Comparison of ENCODE assay signal across 9 mouse cellular contexts in the genomic region with DNA sequence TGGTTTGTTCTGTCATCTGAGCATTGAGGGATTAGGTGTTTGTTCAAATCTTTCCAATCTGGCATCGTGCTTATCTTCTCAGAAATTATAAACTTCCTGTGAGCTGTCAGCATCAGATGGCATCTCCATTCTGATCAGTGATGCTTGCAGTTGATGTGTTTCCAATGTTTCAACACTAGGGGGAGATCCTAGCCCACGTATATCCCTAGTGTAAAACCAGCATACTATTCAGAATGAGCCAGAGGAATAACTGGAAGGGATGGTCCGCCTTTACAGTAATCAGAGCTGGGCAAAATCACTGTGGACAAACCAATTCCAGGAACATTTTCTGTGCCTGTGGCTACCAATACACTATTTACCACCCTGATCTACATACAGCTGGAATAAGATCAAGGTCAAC. TPM values are rescaled to one million over a fixed set of nuclear protein-coding genes. Genes with fewer than 3 reads are reported as not detected.
DNase-seq lines count a peak whose midpoint lies in the region; ATAC-seq and TF ChIP-seq lines count a peak whose summit lies in the region.
"Had no signal": no experiment of that assay in that cellular context is flagged by ENCODE, and none has a peak within 500 bp of the region (broad histone marks: within the 10 kb centered on the region; RNA-seq: fewer than 3 reads in every experiment).

No protein-coding gene starts in this region.

- DNase-seq in heart, adult 11 months, result peak; percentile 86
- DNase-seq in heart, adult 2 months, result no peak
- DNase-seq in MN1 (ENCODE audit: low spot score), result peak; percentile 63
- DNase-seq in kidney, postnatal 10 days, result peak; percentile 28
- peak; percentile 86 for DNase-seq in lung, embryonic 14.5 days
- DNase-seq in retina, embryonic 14.5 days (ENCODE audit: low spot score), result peak; percentile 81

- no peaks in the 10 kb centered on the region for H3K27me3 ChIP-seq in heart, adult 2 months (ENCODE audit: control insufficient read depth, insufficient read depth, low read length)
- H3K27me3 ChIP-seq in heart, embryonic 14.5 days (ENCODE audit: control insufficient read depth, insufficient read depth, low read length), result peaks cover 5% of the 10 kb centered on the region; the same call in 1 of the 2 replicates
- no peaks in the 10 kb centered on the region for H3K27me3 ChIP-seq in lung, embryonic 14.5 days (ENCODE audit: insufficient read depth, low read length)

- H3K36me3 ChIP-seq in heart, adult 2 months (ENCODE audit: control insufficient read depth, insufficient read depth, low read length), result no peaks in the 10 kb centered on the region
- no peaks in the 10 kb centered on the region for H3K36me3 ChIP-seq in heart, embryonic 14.5 days (ENCODE audit: control insufficient read depth, insufficient read depth, low read length)
- H3K36me3 ChIP-seq in lung, embryonic 14.5 days (ENCODE audit: insufficient read depth), result no peaks in the 10 kb centered on the region

- no peaks in the 10 kb centered on the region for H3K4me1 ChIP-seq in heart, adult 2 months (ENCODE audit: control insufficient read depth, insufficient read depth, low read length)
- peaks cover 2% of the 10 kb centered on the region; the same call in 1 of the 2 replicates for H3K4me1 ChIP-seq in cortical plate, adult 2 months (ENCODE audit: control insufficient read depth, insufficient read depth, low read length)
- H3K4me1 ChIP-seq in heart, embryonic 14.5 days (ENCODE audit: control insufficient read depth in 2 of 2, insufficient read depth in 2 of 2, low read length in 2 of 2), result no peaks in the 10 kb centered on the region
- no peaks in the 10 kb centered on the region for H3K4me1 ChIP-seq in lung, embryonic 14.5 days (ENCODE audit: insufficient read depth)

- H3K9me3 ChIP-seq in heart, embryonic 14.5 days (ENCODE audit: control insufficient read depth, low read length), result no peaks in the 10 kb centered on the region
- H3K9me3 ChIP-seq in lung, embryonic 14.5 days (ENCODE audit: low read depth, low read length), result no peaks in the 10 kb centered on the region

- no peak for TF ChIP-seq EP300 in heart, adult 2 months (IDR thresholded peaks at IDR 0.05; ENCODE audit: insufficient read depth, low read depth, low read length)

- H3K27ac ChIP-seq in heart, adult 2 months, result no peak overlapping the region
- no peak overlapping the region for H3K27ac ChIP-seq in cortical plate, adult 2 months (ENCODE audit: insufficient read depth, low read length)
- no peak overlapping the region for H3K27ac ChIP-seq in heart, embryonic 14.5 days (replicated peaks in 1 of 2; ENCODE audit: control insufficient read depth in 1 of 2, insufficient read depth in 1 of 2, low read depth in 2 of 2, low read length in 2 of 2)
- H3K27ac ChIP-seq in lung, embryonic 14.5 days (ENCODE audit: low read depth), result no peak overlapping the region
- H3K27ac ChIP-seq: macrophage had no signal

- peak; percentile 50; the same call in 1 of the 2 replicates for ATAC-seq in heart, embryonic 14.5 days (ENCODE audit: insufficient number of reproducible peaks, insufficient read depth, low FRiP score, low read depth)
- peak; percentile 83 for ATAC-seq in lung, embryonic 14.5 days (ENCODE audit: insufficient read depth)

- intact Hi-C loops in heart, adult 2 months (cut with DNase I), result loop anchor here (1.0 to 10.0 kb wide), 3 partner anchors 101 to 762 kb away; a partner anchor contains a TSS

- no peak for TF ChIP-seq POLR2A in heart, adult 2 months (IDR thresholded peaks at IDR 0.05; ENCODE audit: insufficient read depth, low read depth, low read length)
- TF ChIP-seq POLR2A in cortical plate, adult 2 months (IDR thresholded peaks at IDR 0.05; ENCODE audit: extremely low read depth, insufficient read depth, low read length), result no peak

- WGBS in heart, adult 2 months, result 4% methylated on average over 3 of the region's 3 CpGs
- 13% methylated on average over 3 of the region's 3 CpGs for WGBS in heart, embryonic 14.5 days
- 8% methylated on average over 3 of the region's 3 CpGs for WGBS in lung, embryonic 14.5 days

- H3K9ac ChIP-seq in heart, adult 2 months (ENCODE audit: low read depth, low read length), result no peak overlapping the region
- no peak overlapping the region for H3K9ac ChIP-seq in heart, embryonic 14.5 days (ENCODE audit: low read length)
- H3K9ac ChIP-seq in lung, embryonic 14.5 days, result no peak overlapping the region

- no peaks in the 10 kb centered on the region for H3K79me2 ChIP-seq in heart, adult 2 months (replicated peaks; ENCODE audit: control insufficient read depth, insufficient read depth, low read length)

- H3K4me2 ChIP-seq in heart, embryonic 14.5 days (ENCODE audit: low read length), result no peak overlapping the region
- H3K4me2 ChIP-seq in lung, embryonic 14.5 days, result no peak overlapping the region

- no peak overlapping the region for H3K4me3 ChIP-seq in heart, adult 2 months
- H3K4me3 ChIP-seq in cortical plate, adult 2 months (ENCODE audit: insufficient read depth, low read length), result no peak overlapping the region
- H3K4me3 ChIP-seq in heart, embryonic 14.5 days (ENCODE audit: control insufficient read depth in 1 of 2, insufficient read depth in 1 of 2, low read depth in 1 of 2, low read length in 2 of 2), result no peak overlapping the region
- no peak overlapping the region for H3K4me3 ChIP-seq in lung, embryonic 14.5 days (ENCODE audit: low read depth, low read length)

- TF ChIP-seq CTCF in heart, adult 2 months (IDR thresholded peaks at IDR 0.05), result no peak; the same call in 1 of the 2 replicates
- peak; percentile 79 for TF ChIP-seq CTCF in cortical plate, adult 2 months (IDR thresholded peaks at IDR 0.05; ENCODE audit: extremely low read depth, insufficient read depth, low read length)
- peak; percentile 90 for TF ChIP-seq CTCF in lung, embryonic 14.5 days (IDR thresholded peaks at IDR 0.05; ENCODE audit: low read depth)

RNA-seq across cellular contexts. Expression of a gene that starts 11.0 kb away (rescaled TPM):
- 10 to 100 TPM; 28.9 to 30.6 TPM for total RNA-seq in heart, adult 2 months (2021)
- polyA plus RNA-seq in heart, adult 2 months (2012; rRNA removed), result 7.7 and 15.6 TPM in 2 replicates
- polyA plus RNA-seq in cortical plate, adult 2 months (2012; rRNA removed), result 30.5 and 34.0 TPM in 2 replicates
- 35.1 and 36.3 TPM in 2 replicates for polyA plus RNA-seq in heart, embryonic 14.5 days (2014; fragmentation: Nextera tagmentation; extraction: Ambion mirVana)
- polyA plus RNA-seq in lung, embryonic 14.5 days (2014; fragmentation: Nextera tagmentation; extraction: Ambion mirVana), result 33.5 and 33.9 TPM in 2 replicates

RNA-seq across cellular contexts. Expression of a gene that starts 23.2 kb away (rescaled TPM):
- 10 to 100 TPM; 84.5 to 85.9 TPM for total RNA-seq in heart, adult 2 months (2021)
- polyA plus RNA-seq in heart, adult 2 months (2012; rRNA removed), result 44.1 and 89.8 TPM in 2 replicates
- polyA plus RNA-seq in cortical plate, adult 2 months (2012; rRNA removed), result 27.9 and 31.8 TPM in 2 replicates
- polyA plus RNA-seq in heart, embryonic 14.5 days (2014; fragmentation: Nextera tagmentation; extraction: Ambion mirVana), result 147 and 148 TPM in 2 replicates
- 178 and 186 TPM in 2 replicates for polyA plus RNA-seq in lung, embryonic 14.5 days (2014; fragmentation: Nextera tagmentation; extraction: Ambion mirVana)

Comparison
In these comparisons a context has a peak if more than half of its experiments do, and no peak if none do; other contexts are left out.
1. DNase-seq: peak in heart, adult 11 months (single experiment), MN1 (single experiment), kidney, postnatal 10 days (single experiment), lung, embryonic 14.5 days (single experiment) and retina, embryonic 14.5 days (single experiment); none in heart, adult 2 months (0 of 2).